Mouse (Mus musculus) embryonic facial prominence, embryonic 13.5 days (tissue): Measurements from ENCODE around the gene Bbs7. TPM values are rescaled to one million over a fixed set of nuclear protein-coding genes. Genes with fewer than 3 reads are reported as not detected.

Source experiments
- ATAC-seq: fragments of 200-750 bp; cut with Nextera tagmentation; 2 replicates; pipeline ENCODE4 v1.8.0; 2017; ENCODE audit warnings: low read depth; ENCODE audit not compliant: insufficient number of reproducible peaks, insufficient read depth, low FRiP score, low TSS enrichment
- H3K27ac ChIP-seq: fragments of 300-500 bp; sonication (generic); 2 replicates; pipeline ENCODE4 v1.5.1; 2015; ENCODE audit warnings: moderate library complexity, mild to moderate bottlenecking, inconsistent platforms
- H3K27me3 ChIP-seq: fragments of 300-500 bp; sonication (generic); 2 replicates; pipeline ENCODE4 v1.6.1; 2015; ENCODE audit warnings: mild to moderate bottlenecking, inconsistent platforms
- H3K36me3 ChIP-seq: fragments of 300-500 bp; sonication (generic); 2 replicates; pipeline ENCODE4 v1.6.1; 2015; ENCODE audit warnings: mild to moderate bottlenecking, inconsistent platforms
- H3K4me1 ChIP-seq: fragments of 300-500 bp; sonication (generic); 2 replicates; pipeline ENCODE4 v1.6.1; 2015; ENCODE audit warnings: inconsistent platforms
- H3K4me2 ChIP-seq: fragments of 300-500 bp; sonication (generic); 2 replicates; pipeline ENCODE4 v1.6.1; 2015; ENCODE audit warnings: moderate library complexity, mild to moderate bottlenecking, inconsistent platforms
- H3K4me3 ChIP-seq: fragments of 300-500 bp; sonication (generic); 2 replicates; pipeline ENCODE4 v1.5.1; 2015; ENCODE audit warnings: mild to moderate bottlenecking, inconsistent platforms
- H3K9ac ChIP-seq: fragments of 300-500 bp; sonication (generic); 2 replicates; pipeline ENCODE4 v1.6.1; 2015; ENCODE audit warnings: mild to moderate bottlenecking, inconsistent platforms
- H3K9me3 ChIP-seq: fragments of 300-500 bp; sonication (generic); 2 replicates; pipeline ENCODE4 v1.6.1; 2016; ENCODE audit warnings: inconsistent platforms
- WGBS: fragments of 180-500 bp; shearing (Covaris S2); methylation state at CpG from one replicate; pipeline ENCODE4 v1.1.7; 2015; ENCODE audit warnings: mixed read lengths; 5-methylcytosine and 5-hydroxymethylcytosine counted together
- polyA plus RNA-seq: library from polyadenylated mRNA; unstranded; fragments of >200 nt; fragmentation: Nextera tagmentation; extraction: Ambion mirVana; gene quantifications from 2 replicates; pipeline ENCODE4 v1.2.1, GENCODE M21; 2015

The Bbs7 gene
- polyA plus RNA-seq, 1 experiment from 2014 or later = 20.5 TPM

DNA sequence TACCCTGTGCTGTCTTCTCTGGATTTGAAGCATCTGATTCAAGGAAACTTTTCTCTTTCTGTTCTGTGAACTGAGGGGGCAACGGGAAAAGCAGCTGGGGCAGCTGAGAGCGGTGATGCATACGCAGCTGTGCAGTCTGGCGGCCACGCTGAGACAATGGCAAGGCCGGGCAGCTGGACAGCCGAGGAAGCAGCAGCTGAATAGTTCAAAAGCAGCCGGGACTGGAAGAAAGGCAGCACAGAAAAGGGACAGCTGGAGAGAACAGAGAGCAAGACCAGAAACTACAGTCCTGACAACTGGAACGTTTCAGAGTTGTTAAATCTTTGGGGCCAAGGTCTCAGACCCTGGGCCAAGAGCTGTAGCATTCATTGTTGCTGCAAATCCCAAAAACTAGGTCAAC lies 61.9 kb downstream of the Bbs7 start:
- Histone ChIP-seq H3K4me1 (peaks cover 7% of the 10 kb centered on the region), H3K9me3 (no peaks in the 10 kb centered on the region), H3K27me3 (no peaks in the 10 kb centered on the region), H3K4me3 (no peak overlapping the region), H3K9ac (peak overlapping the region; percentile 80; the same call in 1 of the 2 replicates), H3K27ac (no peak overlapping the region), H3K4me2 (peak overlapping the region; percentile 86), H3K36me3 (peaks cover 24% of the 10 kb centered on the region)
- no peak for ATAC-seq
- WGBS = 41% methylated on average over 9 of the region's 9 CpGs

DNA sequence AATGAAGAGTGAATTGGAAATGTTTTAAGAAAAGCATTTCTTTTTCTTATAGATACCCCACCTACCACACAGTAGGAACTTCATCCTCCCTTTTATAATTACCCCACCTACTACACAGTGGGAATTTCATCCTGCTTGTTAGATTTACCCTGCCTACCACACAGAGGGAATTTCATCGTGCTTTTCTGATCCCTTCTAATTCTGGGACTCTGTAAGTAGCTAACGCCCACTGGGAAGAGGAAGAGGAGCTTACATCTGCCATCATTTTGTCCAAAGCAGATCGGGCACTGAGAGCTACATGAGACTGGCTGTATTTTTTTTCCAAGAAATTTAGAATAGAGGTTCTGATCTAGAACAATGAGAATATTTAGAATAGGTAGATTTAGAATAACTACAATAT lies 68.3 kb downstream of the Bbs7 start:
- no peaks in the 10 kb centered on the region for H3K9me3 ChIP-seq
- H3K27me3 ChIP-seq = no peaks in the 10 kb centered on the region
- no peaks in the 10 kb centered on the region for H3K36me3 ChIP-seq
- H3K27ac ChIP-seq = no peak overlapping the region
- no peak overlapping the region for H3K9ac ChIP-seq
- no peak for ATAC-seq
- WGBS = 74% methylated on average over 3 of the region's 3 CpGs
- no peaks in the 10 kb centered on the region for H3K4me1 ChIP-seq
- no peak overlapping the region for H3K4me3 ChIP-seq
- no peak overlapping the region for H3K4me2 ChIP-seq

DNA sequence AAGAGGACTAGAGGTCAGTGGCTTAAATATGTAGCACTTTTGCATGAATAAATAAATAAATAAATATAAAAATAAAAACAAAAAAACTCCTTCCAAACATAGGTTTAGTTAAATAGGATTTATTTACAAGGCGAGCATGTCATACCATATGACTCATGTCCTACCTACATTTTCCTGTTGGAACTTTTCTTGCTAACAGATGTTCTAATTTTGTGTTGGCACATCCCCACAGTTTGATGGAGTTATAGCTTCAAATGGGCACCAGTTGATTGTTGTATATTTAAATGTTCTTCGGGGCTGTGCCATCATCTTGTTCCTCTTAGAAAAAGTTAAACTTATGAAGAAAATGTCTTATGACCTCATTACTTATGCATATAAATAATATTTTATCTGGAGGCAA lies 71.9 kb downstream of the Bbs7 start:
- Histone ChIP-seq H3K9me3 (no peaks in the 10 kb centered on the region), H3K27me3 (no peaks in the 10 kb centered on the region)

DNA sequence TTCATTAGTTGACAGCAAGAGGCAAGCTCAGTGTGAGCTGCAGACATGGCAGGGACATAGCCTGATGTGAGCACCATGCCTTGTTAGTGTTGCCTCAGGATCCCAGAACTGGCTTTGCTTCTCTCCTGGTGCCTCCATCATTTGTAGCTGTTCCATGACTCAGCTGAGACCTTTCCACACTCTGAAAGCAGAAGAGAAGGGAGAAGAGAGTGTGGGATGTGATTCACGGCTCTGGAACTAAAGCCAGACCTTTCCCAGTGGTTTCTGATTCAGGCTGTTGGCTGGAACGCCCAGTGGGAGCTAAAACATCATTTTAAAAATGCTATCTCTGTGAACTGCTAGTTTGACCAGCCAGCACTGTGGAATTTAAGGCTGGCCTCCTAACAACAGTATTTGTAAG lies 72.5 kb downstream of the Bbs7 start:
- no peak overlapping the region for H3K4me3 ChIP-seq
- no peaks in the 10 kb centered on the region for H3K4me1 ChIP-seq
- H3K9me3 ChIP-seq = no peaks in the 10 kb centered on the region
- H3K36me3 ChIP-seq = no peaks in the 10 kb centered on the region
- ATAC-seq = no peak
- no peak overlapping the region for H3K27ac ChIP-seq
- H3K27me3 ChIP-seq = no peaks in the 10 kb centered on the region
- H3K4me2 ChIP-seq = no peak overlapping the region
- 73% methylated on average over 2 of the region's 2 CpGs for WGBS
- H3K9ac ChIP-seq = no peak overlapping the region

More for the DNA sequence above, 71.9 kb downstream of the Bbs7 start:
- no peak overlapping the region for H3K4me3 ChIP-seq
- no peak for ATAC-seq
- no peaks in the 10 kb centered on the region for H3K4me1 ChIP-seq
- no peak overlapping the region for H3K9ac ChIP-seq
- H3K27ac ChIP-seq = no peak overlapping the region
- no peak overlapping the region for H3K4me2 ChIP-seq
- no peaks in the 10 kb centered on the region for H3K36me3 ChIP-seq
- 90% methylated on average over 2 of the region's 2 CpGs for WGBS

DNA sequence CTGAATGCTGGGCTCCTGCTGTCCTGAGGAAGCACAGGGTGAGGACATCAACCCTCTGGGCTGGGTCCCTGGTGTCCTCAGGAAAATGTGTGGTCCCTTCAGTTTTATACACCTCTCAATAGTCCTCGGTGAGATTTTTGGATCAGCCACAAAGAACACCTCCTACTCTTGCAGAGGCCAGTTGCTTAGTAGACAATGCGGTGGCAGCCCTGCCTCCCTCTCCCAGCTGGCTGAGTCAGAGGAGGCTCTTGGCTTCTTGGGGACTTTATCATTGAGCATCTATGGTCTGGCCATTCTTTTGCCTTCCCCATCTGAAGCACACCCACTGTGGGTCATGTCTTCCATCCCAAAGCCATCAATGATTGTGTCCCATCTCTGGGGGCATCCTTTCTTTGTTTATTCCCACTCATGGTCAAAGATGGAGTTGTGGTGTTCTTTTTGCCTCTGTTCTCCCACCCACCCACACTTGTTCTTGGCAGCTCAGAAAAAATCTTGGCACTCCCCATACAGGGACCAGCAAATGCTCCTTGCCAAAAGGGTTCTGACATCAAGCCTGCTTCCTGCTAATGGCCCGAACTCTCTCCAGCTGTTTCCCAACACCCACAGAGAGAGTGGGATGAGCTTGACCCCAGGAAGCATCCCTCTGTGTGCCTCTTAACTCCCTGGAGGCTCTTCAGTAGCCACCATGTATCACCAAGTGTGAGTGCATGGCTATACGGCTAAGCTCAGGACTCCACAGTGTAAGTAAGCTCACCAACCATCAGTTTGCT lies 75.4 kb downstream of the Bbs7 start:
- no peaks in the 10 kb centered on the region for H3K9me3 ChIP-seq
- H3K4me3 ChIP-seq = no peak overlapping the region
- no peak overlapping the region for H3K27ac ChIP-seq
- 84% methylated on average over 4 of the region's 4 CpGs for WGBS
- H3K36me3 ChIP-seq = no peaks in the 10 kb centered on the region
- peaks cover under 1% of the 10 kb centered on the region; the same call in 1 of the 2 replicates for H3K4me1 ChIP-seq
- no peak overlapping the region for H3K9ac ChIP-seq
- peaks cover 6% of the 10 kb centered on the region for H3K27me3 ChIP-seq
- no peak for ATAC-seq
- no peak overlapping the region for H3K4me2 ChIP-seq

DNA sequence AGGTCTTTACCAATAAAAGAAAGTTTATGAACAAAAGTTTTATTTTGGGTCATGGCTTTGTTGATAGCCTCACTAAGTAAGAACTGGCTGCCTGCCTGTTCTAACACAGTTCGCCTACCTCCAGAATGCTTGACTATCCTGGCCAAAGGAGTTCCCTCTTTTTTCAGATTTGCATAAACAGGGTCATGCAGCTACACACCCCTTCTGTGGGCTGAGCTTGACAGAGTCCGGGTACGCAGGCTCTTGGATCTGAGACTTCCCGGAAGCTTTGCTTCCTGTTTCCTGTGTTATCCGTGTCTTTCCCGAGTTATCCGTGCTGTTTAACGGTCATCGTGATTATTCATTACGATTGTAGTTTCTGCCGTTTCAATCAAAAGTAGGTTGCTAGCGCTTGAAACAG lies 77.2 kb downstream of the Bbs7 start:
- Histone ChIP-seq H3K9me3 (no peaks in the 10 kb centered on the region), H3K9ac (no peak overlapping the region), H3K27me3 (peaks cover 22% of the 10 kb centered on the region), H3K27ac (no peak overlapping the region), H3K4me1 (peaks cover 11% of the 10 kb centered on the region), H3K36me3 (no peaks in the 10 kb centered on the region), H3K4me2 (no peak overlapping the region), H3K4me3 (no peak overlapping the region)
- WGBS = 88% methylated on average over 12 of the region's 12 CpGs
- ATAC-seq = no peak

DNA sequence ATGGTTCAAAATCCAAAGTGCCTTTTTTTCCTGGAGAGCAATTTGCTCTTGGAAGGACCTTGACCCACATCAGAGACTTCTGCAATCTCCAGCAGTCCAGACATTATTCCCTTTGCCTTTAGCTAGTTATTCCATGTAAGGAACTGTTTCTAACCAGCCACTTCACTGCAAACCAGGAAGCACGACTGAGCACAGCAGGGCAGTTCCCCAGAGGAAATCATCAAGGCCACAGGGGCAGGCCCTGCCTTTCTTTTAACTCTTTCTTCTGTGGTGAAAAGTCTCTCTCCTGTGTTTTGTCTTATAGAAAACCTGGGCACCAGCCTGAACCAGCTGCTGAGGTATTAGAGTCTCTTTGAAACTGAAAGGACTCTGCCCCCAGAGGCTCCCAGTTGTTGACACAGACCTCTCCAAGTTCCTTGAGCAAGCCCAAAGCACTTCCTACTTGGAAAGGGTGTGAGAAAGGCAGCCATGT lies 80.0 kb downstream of the Bbs7 start:
- Histone ChIP-seq H3K4me2 (no peak overlapping the region), H3K27ac (no peak overlapping the region)

DNA sequence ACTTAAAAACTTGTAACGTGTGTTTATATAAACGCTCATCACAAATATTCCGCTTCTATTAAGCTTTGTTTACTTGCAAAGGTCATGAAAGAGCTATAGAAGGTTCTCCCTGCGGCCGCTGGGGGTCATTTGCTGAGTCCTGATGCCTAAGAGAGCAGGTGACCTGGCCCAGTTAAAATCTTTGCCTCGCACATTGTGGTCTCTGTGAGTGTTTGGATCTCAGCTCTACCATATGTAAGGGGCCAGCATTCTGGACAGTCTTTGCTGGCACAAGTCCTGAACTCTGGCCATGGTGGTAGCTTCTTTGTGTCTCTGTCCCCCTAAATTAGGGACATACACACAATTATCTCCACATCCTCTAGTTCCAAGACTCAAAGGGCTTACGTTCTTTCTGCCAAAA lies 80.5 kb downstream of the Bbs7 start:
- Histone ChIP-seq H3K4me1 (peaks cover 11% of the 10 kb centered on the region), H3K36me3 (no peaks in the 10 kb centered on the region), H3K27ac (no peak overlapping the region), H3K4me3 (no peak overlapping the region), H3K9me3 (no peaks in the 10 kb centered on the region), H3K4me2 (no peak overlapping the region), H3K27me3 (peaks cover 31% of the 10 kb centered on the region), H3K9ac (no peak overlapping the region)
- ATAC-seq = no peak
- WGBS = 33% methylated on average over 7 of the region's 7 CpGs

More for the DNA sequence above, 80.0 kb downstream of the Bbs7 start:
- WGBS = 3% methylated on average over 1 of the region's 1 CpGs
- Histone ChIP-seq H3K4me1 (peaks cover 11% of the 10 kb centered on the region), H3K9me3 (no peaks in the 10 kb centered on the region), H3K36me3 (no peaks in the 10 kb centered on the region), H3K27me3 (peaks cover 31% of the 10 kb centered on the region), H3K9ac (no peak overlapping the region), H3K4me3 (no peak overlapping the region)
- ATAC-seq = no peak

DNA sequence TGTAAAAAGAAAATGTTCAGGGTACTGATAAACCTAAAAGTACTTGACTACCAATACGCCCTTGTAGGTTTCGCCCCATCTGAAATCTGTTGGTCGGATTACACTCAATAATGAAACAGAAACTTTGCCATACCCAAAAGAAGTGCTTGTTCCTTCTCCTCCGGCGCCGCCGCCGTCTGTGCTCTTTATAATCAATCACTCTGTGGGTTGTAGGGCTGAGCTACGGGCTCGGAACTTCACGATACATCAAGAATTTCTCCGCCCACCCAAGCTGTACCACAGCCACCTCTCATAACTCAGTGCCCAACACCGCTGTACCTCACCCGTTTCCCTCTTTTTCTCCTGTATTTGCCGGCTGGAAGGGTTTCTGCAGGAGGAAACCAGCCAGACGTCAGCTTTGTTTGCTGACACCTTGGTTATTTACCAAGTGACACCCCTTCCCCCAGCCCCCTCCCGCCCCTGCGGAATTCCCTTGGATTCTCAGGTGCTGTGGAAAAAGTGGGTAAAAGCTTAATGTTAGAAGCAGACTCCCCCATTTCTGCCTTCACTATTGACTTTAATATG lies 81.2 kb downstream of the Bbs7 start:
- Histone ChIP-seq H3K36me3 (no peaks in the 10 kb centered on the region), H3K27me3 (peaks cover 31% of the 10 kb centered on the region), H3K9ac (peak overlapping the region; percentile 41; the same call in 1 of the 2 replicates), H3K4me2 (peak overlapping the region; percentile 51), H3K4me3 (peak overlapping the region; percentile 28), H3K27ac (no peak overlapping the region), H3K4me1 (peaks cover 11% of the 10 kb centered on the region), H3K9me3 (no peaks in the 10 kb centered on the region)
- 13% methylated on average over 18 of the region's 18 CpGs for WGBS
- ATAC-seq = no peak

DNA sequence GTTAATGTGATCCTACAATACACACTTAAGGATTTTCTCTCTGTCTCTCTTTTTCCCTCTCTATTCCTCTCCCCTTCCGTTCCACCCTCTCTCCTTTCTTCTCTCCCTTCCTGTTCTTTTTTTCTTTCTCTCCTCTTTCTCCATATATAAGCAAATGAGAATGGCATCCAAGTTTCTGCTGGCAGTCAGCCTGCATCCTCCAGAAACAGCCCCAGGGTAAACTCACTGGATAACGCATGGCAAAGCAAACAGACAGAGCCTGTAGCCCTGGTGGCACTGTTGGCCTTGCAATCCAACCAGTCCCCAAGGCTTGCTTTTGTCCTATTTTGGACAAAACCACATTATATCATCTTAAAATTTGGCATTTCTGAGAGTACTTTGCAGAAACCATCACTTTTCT lies 82.0 kb downstream of the Bbs7 start:
- WGBS = 18% methylated on average over 2 of the region's 2 CpGs
- Histone ChIP-seq H3K4me1 (peaks cover 11% of the 10 kb centered on the region), H3K9me3 (no peaks in the 10 kb centered on the region), H3K9ac (no peak overlapping the region), H3K36me3 (no peaks in the 10 kb centered on the region), H3K4me3 (no peak overlapping the region), H3K27ac (no peak overlapping the region), H3K27me3 (peaks cover 31% of the 10 kb centered on the region), H3K4me2 (no peak overlapping the region)
- no peak for ATAC-seq

DNA sequence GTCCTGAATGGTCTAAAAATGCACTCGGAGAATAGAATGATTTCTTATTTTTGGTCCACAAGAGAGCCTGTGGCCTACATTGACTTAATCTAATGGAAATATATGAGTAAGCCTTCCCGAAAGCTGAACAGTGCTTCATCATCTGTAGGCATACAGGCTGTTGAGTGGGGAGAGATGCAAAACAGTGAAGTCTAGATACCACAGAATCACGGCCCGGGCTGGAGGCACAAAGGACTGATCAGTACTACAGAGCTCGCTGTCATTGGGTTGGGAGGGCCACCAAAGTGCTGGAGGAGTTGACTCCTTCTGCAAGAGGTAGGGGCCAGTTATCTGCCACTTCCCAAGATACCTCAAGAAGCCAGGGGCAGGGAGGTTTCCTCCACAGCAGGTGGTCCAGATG lies 82.5 kb downstream of the Bbs7 start:
- Histone ChIP-seq H3K4me2 (no peak overlapping the region), H3K9ac (no peak overlapping the region), H3K4me1 (peaks cover 11% of the 10 kb centered on the region), H3K27me3 (peaks cover 31% of the 10 kb centered on the region), H3K27ac (no peak overlapping the region), H3K4me3 (no peak overlapping the region), H3K9me3 (no peaks in the 10 kb centered on the region), H3K36me3 (no peaks in the 10 kb centered on the region)
- ATAC-seq = no peak
- WGBS = 81% methylated on average over 5 of the region's 5 CpGs

DNA sequence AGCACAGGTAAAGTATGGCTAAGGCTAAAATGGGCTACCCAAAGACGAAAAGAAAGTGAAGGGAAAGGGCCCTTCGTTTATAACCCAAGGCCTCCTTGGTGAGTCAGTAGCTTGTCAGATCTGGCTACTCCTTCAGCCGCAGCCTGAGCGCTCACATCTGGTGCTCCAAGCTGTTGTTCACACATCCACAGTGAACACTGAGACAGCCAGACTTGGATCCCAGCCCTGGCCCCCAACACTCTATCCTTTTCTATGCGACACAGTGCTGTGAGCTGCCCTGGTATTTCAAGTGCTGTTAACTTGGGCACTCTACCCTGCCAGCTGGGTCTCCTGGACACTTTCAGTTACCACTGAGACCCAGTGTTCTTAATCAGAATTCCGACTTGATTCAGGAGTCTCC lies 82.9 kb downstream of the Bbs7 start:
- Histone ChIP-seq H3K4me2 (no peak overlapping the region), H3K36me3 (no peaks in the 10 kb centered on the region), H3K27me3 (peaks cover 31% of the 10 kb centered on the region), H3K27ac (no peak overlapping the region), H3K9me3 (no peaks in the 10 kb centered on the region), H3K4me3 (no peak overlapping the region), H3K4me1 (peaks cover 11% of the 10 kb centered on the region), H3K9ac (no peak overlapping the region)
- 89% methylated on average over 6 of the region's 6 CpGs for WGBS
- no peak for ATAC-seq
